Mouse (Mus musculus) limb, embryonic 11.5 days (tissue): Measurements from ENCODE around the gene Gm20661. TPM values are rescaled to one million over a fixed set of nuclear protein-coding genes. Genes with fewer than 3 reads are reported as not detected.

Source experiments
- ATAC-seq: fragments of 200-750 bp; cut with Nextera tagmentation; 2 replicates; pipeline ENCODE4 v1.8.0; 2017; ENCODE audit warnings: low read depth; ENCODE audit not compliant: insufficient number of reproducible peaks, low FRiP score, low TSS enrichment
- DNase-seq: peaks from one replicate; pipeline ENCODE4 v3.0.0-alpha.2; 2015; ENCODE audit warnings: low spot score
- H3K27ac ChIP-seq: fragments of 300-500 bp; sonication (generic); replicated peaks from 2 replicates; pipeline ENCODE4 v1.5.1; 2014; ENCODE audit warnings: low read depth, mild to moderate bottlenecking, low read length
- H3K27me3 ChIP-seq: fragments of 300-500 bp; sonication (generic); 2 replicates; pipeline ENCODE4 v1.6.1; 2014; ENCODE audit warnings: mild to moderate bottlenecking, low read length, mixed read lengths; ENCODE audit not compliant: control insufficient read depth, insufficient read depth
- H3K36me3 ChIP-seq: fragments of 300-500 bp; sonication (generic); 2 replicates; pipeline ENCODE4 v1.6.1; 2014; ENCODE audit warnings: mild to moderate bottlenecking, low read length, moderate library complexity, mixed read lengths; ENCODE audit not compliant: control insufficient read depth, insufficient read depth
- H3K4me1 ChIP-seq: fragments of 300-500 bp; sonication (generic); 2 replicates; pipeline ENCODE4 v1.6.1; 2014; ENCODE audit warnings: low read length, mixed read lengths; ENCODE audit not compliant: control insufficient read depth, insufficient read depth
- H3K4me2 ChIP-seq: fragments of 300-500 bp; sonication (generic); 2 replicates; pipeline ENCODE4 v1.6.1; 2014; ENCODE audit warnings: low read depth, mild to moderate bottlenecking, moderate library complexity; ENCODE audit not compliant: severe bottlenecking
- H3K4me3 ChIP-seq: fragments of 300-500 bp; sonication (generic); 2 replicates; pipeline ENCODE4 v1.5.1; 2014; ENCODE audit warnings: low read depth, low read length
- H3K9ac ChIP-seq: fragments of 300-500 bp; sonication (generic); 2 replicates; pipeline ENCODE4 v1.6.1; 2014; ENCODE audit warnings: mild to moderate bottlenecking, low read length
- H3K9me3 ChIP-seq: fragments of 300-500 bp; sonication (generic); 2 replicates; pipeline ENCODE4 v1.6.1; 2016; ENCODE audit warnings: low read length; ENCODE audit not compliant: control insufficient read depth
- WGBS: fragments of 180-500 bp; shearing (Covaris S2); extraction: QIAGEN DNeasy Blood & Tissue Kit; methylation state at CpG from one replicate; pipeline ENCODE4 v1.1.7; 2014; 5-methylcytosine and 5-hydroxymethylcytosine counted together
- polyA plus RNA-seq: library from polyadenylated mRNA; unstranded; fragments of >200 nt; fragmentation: Nextera tagmentation; extraction: Ambion mirVana; gene quantifications from 2 replicates; pipeline ENCODE4 v1.2.1, GENCODE M21; 2014

Gm20661 gene
- polyA plus RNA-seq, 1 experiment from 2014 or later: 7.9 TPM

- ATAC-seq (no peak), DNase-seq (no peak)
- Histone ChIP-seq H3K27ac (peak overlapping the region; percentile 23; the same call in 1 of the 2 replicates), H3K4me2 (no peak overlapping the region), H3K36me3 (peaks cover 2% of the 10 kb centered on the region; the same call in 1 of the 2 replicates), H3K27me3 (no peaks in the 10 kb centered on the region), H3K4me3 (no peak overlapping the region), H3K4me1 (peaks cover 4% of the 10 kb centered on the region; the same call in 1 of the 2 replicates), H3K9ac (no peak overlapping the region), H3K9me3 (no peaks in the 10 kb centered on the region)
- WGBS: 82% methylated on average over 10 of the region's 10 CpGs
Measured at GRCm38 (mm10) chr9:107974491-107975171, 8.2 kb upstream of the Gm20661 start.

GRCm38 (mm10) chr9:107975399-107976386 is 7.2 kb upstream of the Gm20661 start, which contains the start of gene Uba7:
Gene Uba7, plus strand, starts transcription at chr9:107975505.
- Histone ChIP-seq H3K4me2 (no peak within 1 kb of the TSS), H3K4me1 (peaks cover 11% of the 10 kb centered on the region), H3K9me3 (no peaks in the 10 kb centered on the region), H3K27ac (peak within 1 kb of the TSS; percentile 24; the same call in 1 of the 2 replicates), H3K9ac (no peak within 1 kb of the TSS), H3K27me3 (no peaks in the 10 kb centered on the region), H3K4me3 (no peak within 1 kb of the TSS), H3K36me3 (no peaks in the 10 kb centered on the region; the same call in 1 of the 2 replicates)
- WGBS: 70% methylated on average over 12 of the region's 12 CpGs
- no peak for ATAC-seq
- no peak for DNase-seq

- WGBS: 94% methylated on average over 12 of the region's 12 CpGs
- Histone ChIP-seq H3K4me3 (no peak overlapping the region), H3K4me2 (no peak overlapping the region), H3K9me3 (no peaks in the 10 kb centered on the region), H3K4me1 (peaks cover 31% of the 10 kb centered on the region), H3K9ac (no peak overlapping the region), H3K36me3 (no peaks in the 10 kb centered on the region; the same call in 1 of the 2 replicates), H3K27me3 (no peaks in the 10 kb centered on the region), H3K27ac (no peak overlapping the region)
- ATAC-seq (no peak), DNase-seq (no peak)
Measured at GRCm38 (mm10) chr9:107978815-107979214, 4.0 kb upstream of the Gm20661 start.

- peak; percentile 61 for ATAC-seq
- Histone ChIP-seq H3K9ac (peak overlapping the region; percentile 85), H3K4me1 (peaks cover 37% of the 10 kb centered on the region), H3K27ac (peak overlapping the region; percentile 100), H3K27me3 (no peaks in the 10 kb centered on the region), H3K36me3 (peaks cover 4% of the 10 kb centered on the region; the same call in 1 of the 2 replicates), H3K9me3 (no peaks in the 10 kb centered on the region), H3K4me3 (peak overlapping the region; percentile 96), H3K4me2 (peak overlapping the region; percentile 99)
- WGBS: 9% methylated on average over 7 of the region's 7 CpGs
- peak; percentile 92 for DNase-seq
Measured at GRCm38 (mm10) chr9:107981684-107982605, 913 bp upstream of the Gm20661 start.

- peaks cover 43% of the 10 kb centered on the region for H3K4me1 ChIP-seq
- H3K9me3 ChIP-seq: no peaks in the 10 kb centered on the region
- peak; percentile 94 for DNase-seq
- H3K4me2 ChIP-seq: peak overlapping the region; percentile 99
- 0 out of 2 replicates have a peak, but pooled peaks cover 4% of the 10 kb centered on the region for H3K36me3 ChIP-seq
- peak overlapping the region; percentile 96 for H3K4me3 ChIP-seq
- peak; percentile 63 for ATAC-seq
- 7% methylated on average over 4 of the region's 4 CpGs for WGBS
- no peaks in the 10 kb centered on the region for H3K27me3 ChIP-seq
- H3K27ac ChIP-seq: peak overlapping the region; percentile 100
- H3K9ac ChIP-seq: peak overlapping the region; percentile 85
Measured at GRCm38 (mm10) chr9:107983421-107983890, 598 bp downstream of the Gm20661 start.

- peak overlapping the region; percentile 99 for H3K4me2 ChIP-seq
- peak; percentile 47 for DNase-seq
- no peaks in the 10 kb centered on the region for H3K9me3 ChIP-seq
- 23% methylated on average over 19 of the region's 19 CpGs for WGBS
- H3K4me3 ChIP-seq: peak overlapping the region; percentile 96
- peak overlapping the region; percentile 85 for H3K9ac ChIP-seq
- H3K27ac ChIP-seq: peak overlapping the region; percentile 100
- H3K36me3 ChIP-seq: 0 out of 2 replicates have a peak, but pooled peaks cover 4% of the 10 kb centered on the region
- no peak for ATAC-seq
- H3K27me3 ChIP-seq: no peaks in the 10 kb centered on the region
- peaks cover 43% of the 10 kb centered on the region for H3K4me1 ChIP-seq
Measured at GRCm38 (mm10) chr9:107984052-107984753, 1.3 kb downstream of the Gm20661 start.

- 28% methylated on average over 9 of the region's 9 CpGs for WGBS
- H3K27me3 ChIP-seq: no peaks in the 10 kb centered on the region
- ATAC-seq: no peak
- DNase-seq: no peak
- H3K4me3 ChIP-seq: peak overlapping the region; percentile 96
- H3K27ac ChIP-seq: peak overlapping the region; percentile 100
- 0 out of 2 replicates have a peak, but pooled peaks cover 4% of the 10 kb centered on the region for H3K36me3 ChIP-seq
- peaks cover 43% of the 10 kb centered on the region for H3K4me1 ChIP-seq
- H3K9me3 ChIP-seq: no peaks in the 10 kb centered on the region
- H3K4me2 ChIP-seq: peak overlapping the region; percentile 99
- H3K9ac ChIP-seq: peak overlapping the region; percentile 85
Measured at GRCm38 (mm10) chr9:107984754-107985055, 1.8 kb downstream of the Gm20661 start.
